Mouse (Mus musculus): ENCODE data around the gene Adam26b. TPM values are rescaled to one million over a fixed set of nuclear protein-coding genes. Genes with fewer than 3 reads are reported as not detected.
"Not testable (repeated sequence)": the region's sequence is repeated elsewhere in the genome, so short reads cannot be mapped to it uniquely, and the experiment has no call there.

Adam26b gene
- polyA plus RNA-seq (2016; fragmentation: Nextera tagmentation; extraction: Ambion mirVana), result not detected in 2 replicates

DNA sequence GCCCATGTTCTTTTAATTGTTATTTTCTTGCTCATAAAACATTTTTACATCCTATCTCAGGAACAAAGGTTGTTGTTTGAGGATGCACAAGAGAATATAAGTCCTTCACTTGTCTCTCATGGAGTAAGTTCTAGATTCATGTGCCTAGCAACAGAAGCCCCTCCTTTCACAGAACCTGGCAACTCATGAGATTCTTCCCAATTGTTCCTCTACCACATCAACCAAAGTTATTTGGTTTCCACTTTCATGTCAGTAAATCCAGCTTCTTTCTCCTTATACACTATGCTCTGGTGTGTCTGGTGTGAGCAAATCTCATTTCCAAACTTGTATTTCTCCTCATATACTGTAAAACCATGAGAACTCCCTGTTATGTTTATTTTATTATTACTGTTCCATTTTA, at the start of gene Adam26b:
TSS of gene Adam26b (minus strand) at position 101 of the 400 bp plus-strand sequence.
- H3K4me2 ChIP-seq (replicated peaks); H3K4me1 ChIP-seq; H3K9ac ChIP-seq; H3K36me3 ChIP-seq; H3K27ac ChIP-seq; H3K27me3 ChIP-seq; H3K4me3 ChIP-seq; H3K9me3 ChIP-seq; ATAC-seq (ENCODE audit: insufficient number of reproducible peaks, insufficient read depth, low FRiP score, low TSS enrichment): not testable (repeated sequence)

- H3K9ac ChIP-seq; H3K4me2 ChIP-seq (replicated peaks); H3K4me1 ChIP-seq; H3K27me3 ChIP-seq; H3K27ac ChIP-seq; ATAC-seq (ENCODE audit: insufficient number of reproducible peaks, insufficient read depth, low FRiP score, low TSS enrichment); H3K36me3 ChIP-seq; H3K4me3 ChIP-seq; H3K9me3 ChIP-seq: not testable (repeated sequence)
- 93% methylated on average over 2 of the region's 2 CpGs for WGBS
Observed at GRCm38 (mm10) chr8:43576607-43577006, 48.7 kb upstream of the Adam26b start, which contains the start of gene Adam26a. TSS of gene Adam26a (minus strand) at chr8:43576707.

Other genes with a start within 250 kb of the Adam26b start
- not detected in 2 replicates for gene Zfp42, start 221.1 kb downstream of the Adam26b start, polyA plus RNA-seq (2016; fragmentation: Nextera tagmentation; extraction: Ambion mirVana)
- gene Adam26a, start 48.6 kb upstream of the Adam26b start, polyA plus RNA-seq (2016; fragmentation: Nextera tagmentation; extraction: Ambion mirVana), result not detected in 2 replicates
- gene Gm5346, start 99.2 kb upstream of the Adam26b start, polyA plus RNA-seq (2016; fragmentation: Nextera tagmentation; extraction: Ambion mirVana), result not detected in 2 replicates
- gene Adam34, start 181.9 kb upstream of the Adam26b start, polyA plus RNA-seq (2016; fragmentation: Nextera tagmentation; extraction: Ambion mirVana), result not detected in 2 replicates

Data from embryonic facial prominence, embryonic 12.5 days (tissue).